Mouse (Mus musculus): ENCODE measurements around the gene Gsdmc4. TPM values are rescaled to one million over a fixed set of nuclear protein-coding genes. Genes with fewer than 3 reads are reported as not detected.
A peak's percentile ranks its signal among the peaks of the same experiment; 100 is the strongest.
"Not testable (repeated sequence)": the region's sequence is repeated elsewhere in the genome, so short reads cannot be mapped to it uniquely, and the experiment has no call there.

The Gsdmc4 gene
- total and polyA plus RNA-seq, 2 experiments from 2014 or later = not detected

DNA sequence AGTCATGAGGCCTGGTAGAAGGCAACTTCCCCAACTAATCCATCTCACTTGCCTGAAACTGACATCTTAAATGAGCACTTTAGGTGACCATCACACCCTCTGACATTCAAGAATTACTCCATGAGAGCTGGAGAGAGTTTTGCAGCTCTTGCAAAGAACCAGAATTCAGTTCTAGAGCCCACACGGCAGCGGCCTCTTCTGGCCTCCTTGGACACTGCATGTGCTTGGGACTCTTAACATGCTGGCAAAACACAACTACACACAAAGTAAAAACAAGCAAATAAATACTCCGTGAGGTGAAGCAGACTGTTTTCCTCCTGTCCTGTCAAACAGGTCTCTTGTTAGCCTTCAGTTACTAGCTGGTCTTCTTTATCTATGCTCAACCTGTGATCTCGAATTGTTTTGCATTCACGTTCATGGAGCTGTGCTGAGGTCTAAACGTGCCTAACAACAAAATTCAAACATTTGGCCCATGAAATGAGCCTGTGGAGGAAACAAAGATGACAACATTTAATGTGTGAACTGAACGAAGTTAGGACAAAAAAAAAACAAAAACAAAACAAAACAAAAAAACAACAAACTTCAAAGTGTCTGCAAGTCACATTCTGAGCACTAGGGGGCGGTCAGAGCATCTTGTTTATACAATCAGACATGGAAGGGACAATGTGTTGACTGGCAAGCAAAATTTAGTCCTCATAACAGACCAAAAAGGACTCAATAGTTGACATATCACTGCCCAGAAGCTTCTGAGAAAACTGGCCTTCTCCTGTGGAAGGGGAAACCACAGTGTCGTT, 16.3 kb downstream of the Gsdmc4 start:
- TF ChIP-seq CTCF (IDR thresholded peaks at IDR 0.05; ENCODE audit: low read depth) = peak; percentile 78
- H3K27me3 ChIP-seq (ENCODE audit: control insufficient read depth, insufficient read depth, low read length); H3K4me1 ChIP-seq (ENCODE audit: control insufficient read depth, insufficient read depth); H3K9ac ChIP-seq (replicated peaks; ENCODE audit: low read depth, low read length); H3K27ac ChIP-seq (ENCODE audit: low read depth); ATAC-seq (ENCODE audit: insufficient read depth, low read depth); H3K9me3 ChIP-seq (replicated peaks; ENCODE audit: control insufficient read depth, low read length); H3K36me3 ChIP-seq (replicated peaks; ENCODE audit: control insufficient read depth, insufficient read depth, low read length): not testable (repeated sequence)
- H3K4me2 ChIP-seq (ENCODE audit: low read depth, low read length) = peak overlapping the region; percentile 52
- DNase-seq (ENCODE audit: low spot score) = peak; percentile 9
- H3K4me3 ChIP-seq (ENCODE audit: low read depth, low read length) = peak overlapping the region; percentile 16; the same call in 1 of the 2 replicates
- 30% methylated on average over 9 of the region's 9 CpGs for WGBS

- DNase-seq (ENCODE audit: low spot score); H3K36me3 ChIP-seq (replicated peaks; ENCODE audit: control insufficient read depth, insufficient read depth, low read length); H3K27me3 ChIP-seq (ENCODE audit: control insufficient read depth, insufficient read depth, low read length); ATAC-seq (ENCODE audit: insufficient read depth, low read depth); H3K9ac ChIP-seq (replicated peaks; ENCODE audit: low read depth, low read length); H3K4me3 ChIP-seq (ENCODE audit: low read depth, low read length); H3K4me1 ChIP-seq (ENCODE audit: control insufficient read depth, insufficient read depth); H3K9me3 ChIP-seq (replicated peaks; ENCODE audit: control insufficient read depth, low read length); H3K27ac ChIP-seq (ENCODE audit: low read depth); H3K4me2 ChIP-seq (ENCODE audit: low read depth, low read length): not testable (repeated sequence)
- 53% methylated on average over 4 of the region's 5 CpGs for WGBS
Measured at GRCm38 (mm10) chr15:63888440-63888839, 23.7 kb downstream of the Gsdmc4 start.

GRCm38 (mm10) chr15:63887949-63888348, 24.1 kb downstream of the Gsdmc4 start:
- H3K9me3 ChIP-seq (replicated peaks; ENCODE audit: control insufficient read depth, low read length); ATAC-seq (ENCODE audit: insufficient read depth, low read depth); H3K27me3 ChIP-seq (ENCODE audit: control insufficient read depth, insufficient read depth, low read length); DNase-seq (ENCODE audit: low spot score); H3K4me1 ChIP-seq (ENCODE audit: control insufficient read depth, insufficient read depth); H3K9ac ChIP-seq (replicated peaks; ENCODE audit: low read depth, low read length); H3K4me2 ChIP-seq (ENCODE audit: low read depth, low read length); H3K36me3 ChIP-seq (replicated peaks; ENCODE audit: control insufficient read depth, insufficient read depth, low read length); H3K27ac ChIP-seq (ENCODE audit: low read depth); H3K4me3 ChIP-seq (ENCODE audit: low read depth, low read length): not testable (repeated sequence)
- WGBS = no CpG with 5 or more reads among the region's 5 CpGs

- not testable (repeated sequence) for ATAC-seq (ENCODE audit: insufficient read depth, low read depth); H3K4me3 ChIP-seq (ENCODE audit: low read depth, low read length); H3K9me3 ChIP-seq (replicated peaks; ENCODE audit: control insufficient read depth, low read length); DNase-seq (ENCODE audit: low spot score); H3K9ac ChIP-seq (replicated peaks; ENCODE audit: low read depth, low read length); H3K27ac ChIP-seq (ENCODE audit: low read depth); H3K4me1 ChIP-seq (ENCODE audit: control insufficient read depth, insufficient read depth); H3K36me3 ChIP-seq (replicated peaks; ENCODE audit: control insufficient read depth, insufficient read depth, low read length); H3K27me3 ChIP-seq (ENCODE audit: control insufficient read depth, insufficient read depth, low read length); H3K4me2 ChIP-seq (ENCODE audit: low read depth, low read length)
- 65% methylated on average over 1 of the region's 3 CpGs for WGBS
Measured at GRCm38 (mm10) chr15:63878458-63878857, 33.6 kb downstream of the Gsdmc4 start, which contains the start of gene Gsdmc3. TSS of gene Gsdmc3 (minus strand) at chr15:63878558.

DNA sequence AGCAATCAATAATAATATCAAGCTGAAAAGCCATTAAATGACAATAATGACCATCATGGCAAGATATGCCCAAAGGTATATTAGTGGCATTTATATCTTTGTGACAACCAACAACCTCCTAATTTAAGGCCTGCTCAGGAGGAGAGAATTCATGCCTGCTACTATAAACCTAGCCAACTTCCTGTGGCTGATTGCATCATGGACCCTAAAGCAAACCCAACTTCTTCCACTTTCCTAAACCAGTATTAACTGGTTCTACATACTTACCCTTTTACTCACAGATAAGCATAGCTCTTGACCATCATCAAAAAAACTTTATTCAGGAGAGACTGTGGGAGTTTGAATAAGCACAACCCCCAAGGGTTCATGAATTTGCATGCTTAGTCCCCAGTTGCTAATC, 35.9 kb downstream of the Gsdmc4 start:
- H3K4me2 ChIP-seq (ENCODE audit: low read depth, low read length); H3K27ac ChIP-seq (ENCODE audit: low read depth); H3K9ac ChIP-seq (replicated peaks; ENCODE audit: low read depth, low read length); ATAC-seq (ENCODE audit: insufficient read depth, low read depth); H3K36me3 ChIP-seq (replicated peaks; ENCODE audit: control insufficient read depth, insufficient read depth, low read length); H3K4me3 ChIP-seq (ENCODE audit: low read depth, low read length); H3K4me1 ChIP-seq (ENCODE audit: control insufficient read depth, insufficient read depth); H3K9me3 ChIP-seq (replicated peaks; ENCODE audit: control insufficient read depth, low read length); DNase-seq (ENCODE audit: low spot score); H3K27me3 ChIP-seq (ENCODE audit: control insufficient read depth, insufficient read depth, low read length): not testable (repeated sequence)

GRCm38 (mm10) chr15:63861965-63862364, 50.1 kb downstream of the Gsdmc4 start:
- WGBS = 36% methylated on average over 5 of the region's 5 CpGs
- not testable (repeated sequence) for H3K27me3 ChIP-seq (ENCODE audit: control insufficient read depth, insufficient read depth, low read length); H3K36me3 ChIP-seq (replicated peaks; ENCODE audit: control insufficient read depth, insufficient read depth, low read length); H3K9me3 ChIP-seq (replicated peaks; ENCODE audit: control insufficient read depth, low read length); H3K4me1 ChIP-seq (ENCODE audit: control insufficient read depth, insufficient read depth); DNase-seq (ENCODE audit: low spot score); H3K4me3 ChIP-seq (ENCODE audit: low read depth, low read length); H3K9ac ChIP-seq (replicated peaks; ENCODE audit: low read depth, low read length); H3K27ac ChIP-seq (ENCODE audit: low read depth); ATAC-seq (ENCODE audit: insufficient read depth, low read depth); H3K4me2 ChIP-seq (ENCODE audit: low read depth, low read length)

Other genes with a start within 250 kb of the Gsdmc4 start
- 10.7 TPM in 1 of 2 replicates, not detected in the other for gene Gsdmc2, start 67.1 kb downstream of the Gsdmc4 start, total RNA-seq (2014; rRNA removed; ENCODE audit: low replicate concordance)
- not detected in 2 replicates for gene Gsdmc2, start 67.1 kb downstream of the Gsdmc4 start, polyA plus RNA-seq (2015; fragmentation: Nextera tagmentation; extraction: Ambion mirVana)
- gene Gsdmc3, start 33.7 kb downstream of the Gsdmc4 start, total RNA-seq (2014; rRNA removed; ENCODE audit: low replicate concordance) = 5.2 TPM in 1 of 2 replicates, not detected in the other
- not detected in 2 replicates for gene Gsdmc3, start 33.7 kb downstream of the Gsdmc4 start, polyA plus RNA-seq (2015; fragmentation: Nextera tagmentation; extraction: Ambion mirVana)
- 43.2 and 43.7 TPM in 2 replicates for gene Fam49b, start 148.2 kb upstream of the Gsdmc4 start, total RNA-seq (2014; rRNA removed; ENCODE audit: low replicate concordance)
- gene Fam49b, start 148.2 kb upstream of the Gsdmc4 start, polyA plus RNA-seq (2015; fragmentation: Nextera tagmentation; extraction: Ambion mirVana) = 30.5 and 33.6 TPM in 2 replicates